Mouse (Mus musculus): Measurements from ENCODE around the gene Mfsd4a. TPM values are rescaled to one million over a fixed set of nuclear protein-coding genes. Genes with fewer than 3 reads are reported as not detected.
A peak's percentile ranks its signal among the peaks of the same experiment; 100 is the strongest.

The Mfsd4a gene
- polyA plus RNA-seq, 1 experiment from 2014 or later, result 13.4 TPM

- Histone ChIP-seq H3K4me1 (no peaks in the 10 kb centered on the region), H3K27me3 (ENCODE audit: low read depth, poor library complexity, severe bottlenecking) (no peaks in the 10 kb centered on the region), H3K27ac (no peak overlapping the region), H3K9me3 (replicated peaks) (no peaks in the 10 kb centered on the region), H3K4me3 (no peak overlapping the region), H3K36me3 (no peaks in the 10 kb centered on the region)
- WGBS, result 80% methylated on average over 7 of the region's 7 CpGs
- DNase-seq (ENCODE audit: low spot score), result no peak
Observed at GRCm38 (mm10) chr1:131992561-131993001, 75.3 kb downstream of the Mfsd4a start.

GRCm38 (mm10) chr1:131990083-131990760 lies 77.6 kb downstream of the Mfsd4a start:
- Histone ChIP-seq H3K27me3 (ENCODE audit: low read depth, poor library complexity, severe bottlenecking) (no peaks in the 10 kb centered on the region), H3K4me1 (no peaks in the 10 kb centered on the region), H3K36me3 (no peaks in the 10 kb centered on the region), H3K4me3 (no peak overlapping the region), H3K9me3 (replicated peaks) (no peaks in the 10 kb centered on the region), H3K27ac (no peak overlapping the region)
- no peak for DNase-seq (ENCODE audit: low spot score)
- WGBS, result 83% methylated on average over 9 of the region's 9 CpGs

- H3K4me3 ChIP-seq, result no peak overlapping the region
- H3K9me3 ChIP-seq (replicated peaks), result no peaks in the 10 kb centered on the region
- no peaks in the 10 kb centered on the region for H3K4me1 ChIP-seq
- WGBS, result 80% methylated on average over 4 of the region's 4 CpGs
- H3K27ac ChIP-seq, result no peak overlapping the region
- H3K27me3 ChIP-seq (ENCODE audit: low read depth, poor library complexity, severe bottlenecking), result no peaks in the 10 kb centered on the region
- DNase-seq (ENCODE audit: low spot score), result no peak
- H3K36me3 ChIP-seq, result no peaks in the 10 kb centered on the region
Observed at GRCm38 (mm10) chr1:131989476-131989875, 78.4 kb downstream of the Mfsd4a start.

- no peaks in the 10 kb centered on the region for H3K4me1 ChIP-seq
- H3K27me3 ChIP-seq (ENCODE audit: low read depth, poor library complexity, severe bottlenecking), result no peaks in the 10 kb centered on the region
- no peak for DNase-seq (ENCODE audit: low spot score)
- H3K27ac ChIP-seq, result no peak overlapping the region
- WGBS, result 84% methylated on average over 15 of the region's 15 CpGs
- H3K9me3 ChIP-seq (replicated peaks), result no peaks in the 10 kb centered on the region
- H3K4me3 ChIP-seq, result no peak overlapping the region
- H3K36me3 ChIP-seq, result no peaks in the 10 kb centered on the region
Observed at GRCm38 (mm10) chr1:131987432-131987831, 80.4 kb downstream of the Mfsd4a start.

GRCm38 (mm10) chr1:131983806-131984205 lies 84.1 kb downstream of the Mfsd4a start:
- Histone ChIP-seq H3K27me3 (ENCODE audit: low read depth, poor library complexity, severe bottlenecking) (no peaks in the 10 kb centered on the region), H3K27ac (no peak overlapping the region), H3K4me3 (no peak overlapping the region), H3K36me3 (no peaks in the 10 kb centered on the region), H3K9me3 (replicated peaks) (no peaks in the 10 kb centered on the region), H3K4me1 (peaks cover 8% of the 10 kb centered on the region)
- no peak for DNase-seq (ENCODE audit: low spot score)
- 83% methylated on average over 2 of the region's 2 CpGs for WGBS

GRCm38 (mm10) chr1:131982907-131983306 lies 85.0 kb downstream of the Mfsd4a start:
- Histone ChIP-seq H3K27ac (no peak overlapping the region), H3K27me3 (ENCODE audit: low read depth, poor library complexity, severe bottlenecking) (no peaks in the 10 kb centered on the region), H3K9me3 (replicated peaks) (no peaks in the 10 kb centered on the region), H3K4me1 (peaks cover 8% of the 10 kb centered on the region), H3K4me3 (no peak overlapping the region), H3K36me3 (no peaks in the 10 kb centered on the region)
- DNase-seq (ENCODE audit: low spot score), result peak; percentile 88
- WGBS, result 10% methylated on average over 5 of the region's 5 CpGs

GRCm38 (mm10) chr1:131981378-131982013 lies 86.4 kb downstream of the Mfsd4a start:
- peak; percentile 78 for DNase-seq (ENCODE audit: low spot score)
- Histone ChIP-seq H3K4me1 (peaks cover 8% of the 10 kb centered on the region), H3K4me3 (no peak overlapping the region), H3K36me3 (no peaks in the 10 kb centered on the region), H3K9me3 (replicated peaks) (no peaks in the 10 kb centered on the region), H3K27ac (no peak overlapping the region; the same call in 1 of the 2 replicates), H3K27me3 (ENCODE audit: low read depth, poor library complexity, severe bottlenecking) (no peaks in the 10 kb centered on the region)
- 52% methylated on average over 12 of the region's 12 CpGs for WGBS

- no peak overlapping the region for H3K4me3 ChIP-seq
- DNase-seq (ENCODE audit: low spot score), result no peak
- no peaks in the 10 kb centered on the region for H3K36me3 ChIP-seq
- no peaks in the 10 kb centered on the region for H3K9me3 ChIP-seq (replicated peaks)
- H3K4me1 ChIP-seq, result peaks cover 9% of the 10 kb centered on the region
- H3K27me3 ChIP-seq (ENCODE audit: low read depth, poor library complexity, severe bottlenecking), result no peaks in the 10 kb centered on the region
- WGBS, result 26% methylated on average over 2 of the region's 2 CpGs
- no peak overlapping the region for H3K27ac ChIP-seq
Observed at GRCm38 (mm10) chr1:131980471-131980870, 87.4 kb downstream of the Mfsd4a start.

- Histone ChIP-seq H3K27me3 (ENCODE audit: low read depth, poor library complexity, severe bottlenecking) (peaks cover 25% of the 10 kb centered on the region), H3K4me1 (peaks cover 36% of the 10 kb centered on the region), H3K9me3 (replicated peaks) (no peaks in the 10 kb centered on the region), H3K27ac (no peak overlapping the region), H3K4me3 (no peak overlapping the region), H3K36me3 (no peaks in the 10 kb centered on the region)
- no peak for DNase-seq (ENCODE audit: low spot score)
- 81% methylated on average over 5 of the region's 5 CpGs for WGBS
Observed at GRCm38 (mm10) chr1:131976886-131977285, 91.0 kb downstream of the Mfsd4a start.

GRCm38 (mm10) chr1:131973991-131974390 lies 93.9 kb downstream of the Mfsd4a start:
- no peaks in the 10 kb centered on the region for H3K36me3 ChIP-seq

More at GRCm38 (mm10) chr1:131973991-131974390, 93.9 kb downstream of the Mfsd4a start:
- peaks cover 52% of the 10 kb centered on the region for H3K4me1 ChIP-seq
- peaks cover 41% of the 10 kb centered on the region for H3K27me3 ChIP-seq (ENCODE audit: low read depth, poor library complexity, severe bottlenecking)
- no peak for DNase-seq (ENCODE audit: low spot score)
- no peak overlapping the region; the same call in 1 of the 2 replicates for H3K27ac ChIP-seq
- H3K4me3 ChIP-seq, result no peak overlapping the region
- no peaks in the 10 kb centered on the region for H3K9me3 ChIP-seq (replicated peaks)
- WGBS, result 73% methylated on average over 6 of the region's 6 CpGs

Other genes starting within 250 kb of the Mfsd4a start
- 11.1 and 13.0 TPM in 2 replicates for gene Slc41a1, start 240.6 kb downstream of the Mfsd4a start, polyA plus RNA-seq (2016; fragmentation: Nextera tagmentation; extraction: Ambion mirVana)
- gene Rab29, start 200.8 kb downstream of the Mfsd4a start, polyA plus RNA-seq (2016; fragmentation: Nextera tagmentation; extraction: Ambion mirVana), result 6.1 and 8.6 TPM in 2 replicates
- gene Nucks1, start 157.5 kb downstream of the Mfsd4a start, polyA plus RNA-seq (2016; fragmentation: Nextera tagmentation; extraction: Ambion mirVana), result 97.8 and 110 TPM in 2 replicates
- 1.7 and 2.0 TPM in 2 replicates for gene Slc45a3, start 105.1 kb downstream of the Mfsd4a start, polyA plus RNA-seq (2016; fragmentation: Nextera tagmentation; extraction: Ambion mirVana)
- 10.6 and 15.2 TPM in 2 replicates for gene Elk4, start 60.5 kb downstream of the Mfsd4a start, polyA plus RNA-seq (2016; fragmentation: Nextera tagmentation; extraction: Ambion mirVana)
- 3.7 TPM in 2 replicates for gene Cdk18, start 71.6 kb upstream of the Mfsd4a start, polyA plus RNA-seq (2016; fragmentation: Nextera tagmentation; extraction: Ambion mirVana)
- 1.3 and 1.7 TPM in 2 replicates for gene Lemd1, start 123.4 kb upstream of the Mfsd4a start, polyA plus RNA-seq (2016; fragmentation: Nextera tagmentation; extraction: Ambion mirVana)
- gene AC124108.1, start 123.4 kb upstream of the Mfsd4a start, polyA plus RNA-seq (2016; fragmentation: Nextera tagmentation; extraction: Ambion mirVana), result 0.64 and 0.65 TPM in 2 replicates
- not detected in 2 replicates for gene Gm10188, start 161.7 kb upstream of the Mfsd4a start, polyA plus RNA-seq (2016; fragmentation: Nextera tagmentation; extraction: Ambion mirVana)
- not detected in 2 replicates for gene Klhdc8a, start 230.6 kb upstream of the Mfsd4a start, polyA plus RNA-seq (2016; fragmentation: Nextera tagmentation; extraction: Ambion mirVana)
- 0.84 and 0.92 TPM in 2 replicates for gene Nuak2, start 248.1 kb upstream of the Mfsd4a start, polyA plus RNA-seq (2016; fragmentation: Nextera tagmentation; extraction: Ambion mirVana)